Mouse (Mus musculus) limb, embryonic 13.5 days (tissue): ENCODE results near the gene Gse1. TPM values are rescaled to one million over a fixed set of nuclear protein-coding genes. Genes with fewer than 3 reads are reported as not detected.

Source experiments
- ATAC-seq: fragments of 200-750 bp; cut with Nextera tagmentation; 2 replicates; pipeline ENCODE4 v1.8.0; 2017; ENCODE audit warnings: low read depth, moderate number of reproducible peaks, moderate TSS enrichment; ENCODE audit not compliant: low FRiP score
- H3K27ac ChIP-seq: fragments of 300-500 bp; sonication (generic); 2 replicates; pipeline ENCODE4 v1.5.1; 2015; ENCODE audit warnings: inconsistent platforms, mild to moderate bottlenecking, moderate library complexity
- H3K27me3 ChIP-seq: fragments of 300-500 bp; sonication (generic); 2 replicates; pipeline ENCODE4 v1.6.1; 2015; ENCODE audit warnings: mild to moderate bottlenecking, inconsistent platforms
- H3K36me3 ChIP-seq: fragments of 300-500 bp; sonication (generic); 2 replicates; pipeline ENCODE4 v1.6.1; 2015; ENCODE audit warnings: inconsistent platforms, mild to moderate bottlenecking, moderate library complexity
- H3K4me1 ChIP-seq: fragments of 300-500 bp; sonication (generic); 2 replicates; pipeline ENCODE4 v1.6.1; 2015; ENCODE audit warnings: inconsistent platforms
- H3K4me2 ChIP-seq: fragments of 300-500 bp; sonication (generic); replicated peaks from 2 replicates; pipeline ENCODE4 v1.6.1; 2015; ENCODE audit warnings: inconsistent platforms, mild to moderate bottlenecking, moderate library complexity
- H3K4me3 ChIP-seq: fragments of 300-500 bp; sonication (generic); 2 replicates; pipeline ENCODE4 v1.5.1; 2015; ENCODE audit warnings: moderate library complexity, mild to moderate bottlenecking, inconsistent platforms
- H3K9ac ChIP-seq: fragments of 300-500 bp; sonication (generic); 2 replicates; pipeline ENCODE4 v1.6.1; 2015; ENCODE audit warnings: mild to moderate bottlenecking, inconsistent platforms
- H3K9me3 ChIP-seq: fragments of 300-500 bp; sonication (generic); 2 replicates; pipeline ENCODE4 v1.6.1; 2016; ENCODE audit warnings: inconsistent platforms
- whole genome bisulfite sequencing: fragments of 180-500 bp; shearing (Covaris S2); methylation state at CpG from one replicate; pipeline ENCODE4 v1.1.7; 2015; 5-methylcytosine and 5-hydroxymethylcytosine counted together
- polyA plus RNA-seq: library from polyadenylated mRNA; unstranded; fragments of >200 nt; fragmentation: Nextera tagmentation; extraction: Ambion mirVana; gene quantifications from 2 replicates; pipeline ENCODE4 v1.2.1, GENCODE M21; 2015

Gene Gse1
- polyA plus RNA-seq, 1 experiment from 2014 or later: 6.9 TPM

GRCm38 (mm10) chr8:120539775-120540625 lies 311.7 kb downstream of the Gse1 start:
- Histone ChIP-seq H3K4me3 (peak overlapping the region; percentile 61; the same call in 1 of the 2 replicates), H3K9me3 (no peaks in the 10 kb centered on the region), H3K27ac (peak overlapping the region; percentile 81; the same call in 1 of the 2 replicates), H3K9ac (peak overlapping the region; percentile 35; the same call in 1 of the 2 replicates), H3K27me3 (0 out of 2 replicates have a peak, but pooled peaks cover 4% of the 10 kb centered on the region), H3K36me3 (no peaks in the 10 kb centered on the region), H3K4me2 (peak overlapping the region; percentile 99), H3K4me1 (peaks cover 77% of the 10 kb centered on the region)
- 21% methylated on average over 23 of the region's 23 CpGs for WGBS
- no peak for ATAC-seq

GRCm38 (mm10) chr8:120542995-120543394 lies 314.7 kb downstream of the Gse1 start:
- H3K4me3 ChIP-seq: no peak overlapping the region
- 12% methylated on average over 13 of the region's 13 CpGs for WGBS
- no peaks in the 10 kb centered on the region for H3K36me3 ChIP-seq
- no peak overlapping the region; the same call in 1 of the 2 replicates for H3K27ac ChIP-seq
- no peak for ATAC-seq
- H3K4me1 ChIP-seq: peaks cover 80% of the 10 kb centered on the region
- no peak overlapping the region; the same call in 1 of the 2 replicates for H3K9ac ChIP-seq
- H3K4me2 ChIP-seq: no peak overlapping the region
- H3K27me3 ChIP-seq: 0 out of 2 replicates have a peak, but pooled peaks cover 4% of the 10 kb centered on the region
- no peaks in the 10 kb centered on the region for H3K9me3 ChIP-seq

GRCm38 (mm10) chr8:120543416-120544055 lies 315.3 kb downstream of the Gse1 start:
- Histone ChIP-seq H3K4me2 (no peak overlapping the region), H3K9me3 (no peaks in the 10 kb centered on the region), H3K27ac (no peak overlapping the region), H3K4me3 (no peak overlapping the region), H3K27me3 (peaks cover 4% of the 10 kb centered on the region; the same call in 1 of the 2 replicates), H3K4me1 (peaks cover 80% of the 10 kb centered on the region), H3K9ac (no peak overlapping the region), H3K36me3 (no peaks in the 10 kb centered on the region)
- 57% methylated on average over 8 of the region's 8 CpGs for WGBS
- no peak for ATAC-seq

- Histone ChIP-seq H3K27me3 (peaks cover 5% of the 10 kb centered on the region; the same call in 1 of the 2 replicates), H3K4me1 (peaks cover 80% of the 10 kb centered on the region), H3K4me3 (no peak overlapping the region), H3K27ac (no peak overlapping the region), H3K9ac (no peak overlapping the region), H3K4me2 (no peak overlapping the region), H3K36me3 (no peaks in the 10 kb centered on the region), H3K9me3 (no peaks in the 10 kb centered on the region)
- 62% methylated on average over 5 of the region's 5 CpGs for WGBS
- ATAC-seq: no peak
Observed at GRCm38 (mm10) chr8:120544155-120544554, 315.9 kb downstream of the Gse1 start.

GRCm38 (mm10) chr8:120547562-120547961 lies 319.3 kb downstream of the Gse1 start:
- 0 out of 2 replicates have a peak overlapping the region, but pooled peaks have one; percentile 20 for H3K9ac ChIP-seq
- ATAC-seq: no peak
- 72% methylated on average over 9 of the region's 9 CpGs for WGBS
- peaks cover 93% of the 10 kb centered on the region for H3K4me1 ChIP-seq
- no peaks in the 10 kb centered on the region for H3K9me3 ChIP-seq
- no peak overlapping the region for H3K4me3 ChIP-seq
- H3K27ac ChIP-seq: no peak overlapping the region
- H3K27me3 ChIP-seq: peaks cover 3% of the 10 kb centered on the region; the same call in 1 of the 2 replicates
- H3K36me3 ChIP-seq: no peaks in the 10 kb centered on the region
- H3K4me2 ChIP-seq: no peak overlapping the region

GRCm38 (mm10) chr8:120548313-120548761 lies 320.1 kb downstream of the Gse1 start:
- ATAC-seq: no peak
- H3K4me1 ChIP-seq: peaks cover 85% of the 10 kb centered on the region
- peak overlapping the region; percentile 9 for H3K4me2 ChIP-seq
- H3K27me3 ChIP-seq: peaks cover 3% of the 10 kb centered on the region; the same call in 1 of the 2 replicates
- H3K36me3 ChIP-seq: no peaks in the 10 kb centered on the region
- H3K9me3 ChIP-seq: no peaks in the 10 kb centered on the region
- 0 out of 2 replicates have a peak overlapping the region, but pooled peaks have one; percentile 20 for H3K9ac ChIP-seq
- WGBS: 39% methylated on average over 16 of the region's 16 CpGs
- H3K4me3 ChIP-seq: no peak overlapping the region
- no peak overlapping the region for H3K27ac ChIP-seq

- WGBS: 4% methylated on average over 25 of the region's 25 CpGs
- Histone ChIP-seq H3K4me1 (peaks cover 85% of the 10 kb centered on the region), H3K9ac (peak overlapping the region; percentile 60), H3K4me2 (peak overlapping the region; percentile 59), H3K27me3 (peaks cover 3% of the 10 kb centered on the region; the same call in 1 of the 2 replicates), H3K36me3 (peaks cover 2% of the 10 kb centered on the region; the same call in 1 of the 2 replicates), H3K27ac (no peak overlapping the region), H3K9me3 (no peaks in the 10 kb centered on the region), H3K4me3 (peak overlapping the region; percentile 20)
- peak; percentile 33 for ATAC-seq
Observed at GRCm38 (mm10) chr8:120549321-120549921, 321.2 kb downstream of the Gse1 start.

GRCm38 (mm10) chr8:120549922-120550321 lies 321.7 kb downstream of the Gse1 start:
- Histone ChIP-seq H3K36me3 (peaks cover 7% of the 10 kb centered on the region; the same call in 1 of the 2 replicates), H3K4me2 (peak overlapping the region; percentile 59), H3K27me3 (peaks cover 3% of the 10 kb centered on the region; the same call in 1 of the 2 replicates), H3K4me1 (peaks cover 88% of the 10 kb centered on the region), H3K27ac (no peak overlapping the region; the same call in 1 of the 2 replicates), H3K9me3 (no peaks in the 10 kb centered on the region), H3K9ac (peak overlapping the region; percentile 60), H3K4me3 (peak overlapping the region; percentile 20)
- 10% methylated on average over 11 of the region's 11 CpGs for WGBS
- 0 out of 2 replicates have a peak, but pooled peaks have one; percentile 16 for ATAC-seq

GRCm38 (mm10) chr8:120550430-120550829 lies 322.2 kb downstream of the Gse1 start:
- peak overlapping the region; percentile 52; the same call in 1 of the 2 replicates for H3K27ac ChIP-seq
- no peaks in the 10 kb centered on the region for H3K9me3 ChIP-seq
- H3K36me3 ChIP-seq: peaks cover 10% of the 10 kb centered on the region; the same call in 1 of the 2 replicates
- H3K4me1 ChIP-seq: peaks cover 88% of the 10 kb centered on the region
- H3K9ac ChIP-seq: 0 out of 2 replicates have a peak overlapping the region, but pooled peaks have one; percentile 60
- no peak overlapping the region for H3K4me3 ChIP-seq
- WGBS: 16% methylated on average over 12 of the region's 12 CpGs
- H3K4me2 ChIP-seq: peak overlapping the region; percentile 59
- ATAC-seq: no peak
- H3K27me3 ChIP-seq: peaks cover 3% of the 10 kb centered on the region; the same call in 1 of the 2 replicates

- Histone ChIP-seq H3K4me3 (no peak overlapping the region), H3K9me3 (no peaks in the 10 kb centered on the region), H3K4me2 (peak overlapping the region; percentile 59; the same call in 1 of the 2 replicates), H3K36me3 (peaks cover 10% of the 10 kb centered on the region; the same call in 1 of the 2 replicates), H3K9ac (no peak overlapping the region), H3K27ac (0 out of 2 replicates have a peak overlapping the region, but pooled peaks have one; percentile 52), H3K27me3 (peaks cover 3% of the 10 kb centered on the region; the same call in 1 of the 2 replicates), H3K4me1 (peaks cover 88% of the 10 kb centered on the region)
- ATAC-seq: no peak
- 77% methylated on average over 11 of the region's 11 CpGs for WGBS
Observed at GRCm38 (mm10) chr8:120550937-120551676, 322.9 kb downstream of the Gse1 start.

- H3K4me1 ChIP-seq: peaks cover 88% of the 10 kb centered on the region
- H3K4me2 ChIP-seq: no peak overlapping the region
- WGBS: 89% methylated on average over 3 of the region's 3 CpGs
- no peak for ATAC-seq
- no peak overlapping the region for H3K9ac ChIP-seq
- no peak overlapping the region for H3K27ac ChIP-seq
- peaks cover 3% of the 10 kb centered on the region; the same call in 1 of the 2 replicates for H3K27me3 ChIP-seq
- peaks cover 10% of the 10 kb centered on the region; the same call in 1 of the 2 replicates for H3K36me3 ChIP-seq
- no peak overlapping the region for H3K4me3 ChIP-seq
- H3K9me3 ChIP-seq: no peaks in the 10 kb centered on the region
Observed at GRCm38 (mm10) chr8:120551677-120551980, 323.4 kb downstream of the Gse1 start.
